Mouse (Mus musculus) CH12F3 (cell line): Measurements from ENCODE around the gene Grin2d.

Experiments used
- in situ Hi-C: fragments of 300-500 bp; cut with MboI; formaldehyde crosslinking; loops from 2 replicates; pipeline ENCODE4 v1.14.3; 2020; ENCODE audit warnings: low sequenced_read_pairs

Grin2d gene

GRCm38 (mm10) chr7:45809276-45810075 is 68.7 kb downstream of the Grin2d start:
- in situ Hi-C loops = no loop called here

- in situ Hi-C loops = no loop called here
Measured at GRCm38 (mm10) chr7:45808471-45808870, 69.7 kb downstream of the Grin2d start.

- in situ Hi-C loops = no loop called here
Measured at GRCm38 (mm10) chr7:45805941-45806340, 72.2 kb downstream of the Grin2d start.

- in situ Hi-C loops = loop anchor here (5.0 kb wide), 1 partner anchor 70 kb away; no protein-coding TSS in a partner anchor
Measured at GRCm38 (mm10) chr7:45802551-45802950, 75.6 kb downstream of the Grin2d start.

GRCm38 (mm10) chr7:45801348-45801747 is 76.8 kb downstream of the Grin2d start:
- in situ Hi-C loops = loop anchor here (5.0 kb wide), 1 partner anchor 69 kb away; no protein-coding TSS in a partner anchor

- in situ Hi-C loops = loop anchor here (5.0 kb wide), 1 partner anchor 68 kb away; no protein-coding TSS in a partner anchor
Measured at GRCm38 (mm10) chr7:45800546-45801204, 77.5 kb downstream of the Grin2d start.

GRCm38 (mm10) chr7:45800001-45800400 is 78.2 kb downstream of the Grin2d start:
- in situ Hi-C loops = loop anchor here (5.0 kb wide), 1 partner anchor 68 kb away; no protein-coding TSS in a partner anchor

- in situ Hi-C loops = no loop called here
Measured at GRCm38 (mm10) chr7:45798931-45799330, 79.2 kb downstream of the Grin2d start.

GRCm38 (mm10) chr7:45798511-45798836 is 79.7 kb downstream of the Grin2d start:
- in situ Hi-C loops = no loop called here

GRCm38 (mm10) chr7:45797661-45798510 is 80.3 kb downstream of the Grin2d start:
- in situ Hi-C loops = no loop called here

GRCm38 (mm10) chr7:45796950-45797349 is 81.2 kb downstream of the Grin2d start:
- in situ Hi-C loops = no loop called here

- in situ Hi-C loops = no loop called here
Measured at GRCm38 (mm10) chr7:45794971-45795370, 83.2 kb downstream of the Grin2d start.

- in situ Hi-C loops = no loop called here
Measured at GRCm38 (mm10) chr7:45793969-45794585, 84.1 kb downstream of the Grin2d start.

- in situ Hi-C loops = no loop called here
Measured at GRCm38 (mm10) chr7:45793240-45793639, 84.9 kb downstream of the Grin2d start.

- in situ Hi-C loops = no loop called here
Measured at GRCm38 (mm10) chr7:45791756-45792490, 86.3 kb downstream of the Grin2d start.

- in situ Hi-C loops = no loop called here
Measured at GRCm38 (mm10) chr7:45790721-45791120, 87.5 kb downstream of the Grin2d start.

GRCm38 (mm10) chr7:45787642-45788041 is 90.5 kb downstream of the Grin2d start:
- in situ Hi-C loops = no loop called here

- in situ Hi-C loops = no loop called here
Measured at GRCm38 (mm10) chr7:45786661-45787413, 91.3 kb downstream of the Grin2d start.

GRCm38 (mm10) chr7:45786136-45786578 is 92.0 kb downstream of the Grin2d start:
- in situ Hi-C loops = no loop called here
